Comparison of ENCODE assay signal across 42 mouse cellular contexts in genomic region chr4:101889377-101889776, GRCm38 (mm10). TPM values are rescaled to one million over a fixed set of nuclear protein-coding genes. Genes with fewer than 3 reads are reported as not detected.
"Had no signal": no experiment of that assay in that cellular context is flagged by ENCODE, and none has a peak within 500 bp of the region (broad histone marks: within the 10 kb centered on the region; RNA-seq: fewer than 3 reads in every experiment).

No protein-coding gene starts in this region.

- ATAC-seq: hindbrain, postnatal 0 days; intestine, embryonic 16.5 days had no signal

- H3K27me3 ChIP-seq: heart, embryonic 12.5 days; hindbrain, embryonic 12.5 days; hindbrain, embryonic 15.5 days; kidney, embryonic 15.5 days; limb, embryonic 12.5 days; liver, embryonic 13.5 days; liver, embryonic 15.5 days had no signal

- H3K4me3 ChIP-seq: gastrocnemius, adult 2 months; heart, embryonic 10.5 days; heart, embryonic 12.5 days; hindbrain, embryonic 10.5 days; hindbrain, embryonic 12.5 days; hindbrain, embryonic 15.5 days; kidney, embryonic 15.5 days; left cerebral cortex, adult 2 months; limb, embryonic 10.5 days; limb, embryonic 12.5 days; liver, embryonic 13.5 days; liver, embryonic 15.5 days had no signal

- H3K9ac ChIP-seq: heart, embryonic 12.5 days; hindbrain, embryonic 12.5 days; hindbrain, embryonic 15.5 days; kidney, embryonic 15.5 days; limb, embryonic 12.5 days; liver, embryonic 13.5 days; liver, embryonic 15.5 days had no signal

- DNase-seq: gastrocnemius, adult 2 months; gastrocnemius, postnatal 10 days; gastrocnemius, postnatal 25 days; heart, adult 18-20 months; heart, postnatal 10 days; heart, postnatal 4 days; kidney, adult 11 months; kidney, adult 2 months; kidney, adult 9 months; kidney, postnatal 14 days; kidney, postnatal 36 days; layer of hippocampus, adult 9-11 months; liver; liver, embryonic 13.5 days had no signal

- H3K4me2 ChIP-seq: heart, embryonic 12.5 days; hindbrain, embryonic 12.5 days; hindbrain, embryonic 15.5 days; kidney, embryonic 15.5 days; limb, embryonic 12.5 days; liver, embryonic 11.5 days; liver, embryonic 13.5 days; liver, embryonic 15.5 days had no signal

- H3K9me3 ChIP-seq: hindbrain, embryonic 10.5 days; hindbrain, embryonic 12.5 days; hindbrain, embryonic 15.5 days; limb, embryonic 10.5 days; limb, embryonic 12.5 days; liver, embryonic 15.5 days had no signal

- H3K27ac ChIP-seq: gastrocnemius, adult 2 months; heart, embryonic 10.5 days; hindbrain, embryonic 10.5 days; hindbrain, embryonic 12.5 days; hindbrain, embryonic 15.5 days; hindbrain, postnatal 0 days; kidney, embryonic 15.5 days; kidney, postnatal 0 days; left cerebral cortex, adult 2 months; limb, embryonic 10.5 days; limb, embryonic 12.5 days; liver, embryonic 13.5 days; liver, embryonic 15.5 days had no signal

- H3K4me1 ChIP-seq: heart, embryonic 10.5 days; heart, embryonic 12.5 days; hindbrain, embryonic 10.5 days; hindbrain, embryonic 12.5 days; hindbrain, embryonic 15.5 days; kidney, embryonic 15.5 days; limb, embryonic 10.5 days; limb, embryonic 12.5 days; liver, embryonic 13.5 days; liver, embryonic 15.5 days had no signal

- H3K36me3 ChIP-seq: heart, embryonic 10.5 days; heart, embryonic 12.5 days; hindbrain, embryonic 10.5 days; hindbrain, embryonic 12.5 days; hindbrain, embryonic 15.5 days; kidney, embryonic 15.5 days; limb, embryonic 10.5 days; limb, embryonic 12.5 days; liver, embryonic 13.5 days; liver, embryonic 15.5 days had no signal

RNA-seq across cellular contexts. Expression of gene C130073F10Rik, which starts 4.2 kb away (rescaled TPM):
- total RNA-seq: gastrocnemius, adult 2 months; gastrocnemius, postnatal 10 days; gastrocnemius, postnatal 25 days; gastrocnemius, postnatal 4 days; granulocyte monocyte progenitor cell, adult 5-6 weeks; heart, adult 18-20 months; heart, adult 8-10 months; heart, postnatal 10 days; heart, postnatal 25 days; heart, postnatal 4 days; hindbrain, postnatal 0 days; layer of hippocampus, adult 18-20 months; layer of hippocampus, adult 8-10 months; layer of hippocampus, postnatal 25 days; left cerebral cortex, adult 2 months; left cerebral cortex, postnatal 14 days; left cerebral cortex, postnatal 36 days had no signal
- polyA plus RNA-seq: heart, embryonic 10.5 days; heart, embryonic 12.5 days; heart, embryonic 14.5 days; heart, embryonic 16.5 days; hindbrain, embryonic 10.5 days; hindbrain, embryonic 12.5 days; hindbrain, embryonic 15.5 days; hindbrain, postnatal 0 days; intestine, embryonic 14.5 days; intestine, embryonic 16.5 days; kidney, adult 2 months; kidney, embryonic 15.5 days; kidney, postnatal 0 days; large intestine, adult 2 months; limb, embryonic 10.5 days; limb, embryonic 12.5 days; liver, embryonic 11.5 days; liver, embryonic 13.5 days; liver, embryonic 15.5 days had no signal

RNA-seq across cellular contexts. Expression of gene Gm12800, which starts 19.5 kb away (rescaled TPM):
- total RNA-seq: gastrocnemius, adult 2 months; gastrocnemius, postnatal 10 days; gastrocnemius, postnatal 25 days; gastrocnemius, postnatal 4 days; granulocyte monocyte progenitor cell, adult 5-6 weeks; heart, adult 18-20 months; heart, adult 8-10 months; heart, postnatal 10 days; heart, postnatal 25 days; heart, postnatal 4 days; hindbrain, postnatal 0 days; layer of hippocampus, adult 18-20 months; layer of hippocampus, adult 8-10 months; layer of hippocampus, postnatal 25 days; left cerebral cortex, adult 2 months; left cerebral cortex, postnatal 14 days; left cerebral cortex, postnatal 36 days had no signal
- polyA plus RNA-seq: heart, embryonic 10.5 days; heart, embryonic 12.5 days; heart, embryonic 14.5 days; heart, embryonic 16.5 days; hindbrain, embryonic 10.5 days; hindbrain, embryonic 12.5 days; hindbrain, embryonic 15.5 days; hindbrain, postnatal 0 days; intestine, embryonic 14.5 days; intestine, embryonic 16.5 days; kidney, adult 2 months; kidney, embryonic 15.5 days; kidney, postnatal 0 days; large intestine, adult 2 months; limb, embryonic 10.5 days; limb, embryonic 12.5 days; limb, embryonic 14.5 days; liver, embryonic 11.5 days; liver, embryonic 13.5 days; liver, embryonic 15.5 days had no signal

RNA-seq across cellular contexts. Expression of gene B020004J07Rik, which starts 45.6 kb away (rescaled TPM):
- total RNA-seq: gastrocnemius, adult 2 months; gastrocnemius, postnatal 10 days; gastrocnemius, postnatal 25 days; gastrocnemius, postnatal 4 days; granulocyte monocyte progenitor cell, adult 5-6 weeks; heart, adult 18-20 months; heart, adult 8-10 months; heart, postnatal 10 days; heart, postnatal 25 days; heart, postnatal 4 days; hindbrain, postnatal 0 days; layer of hippocampus, adult 18-20 months; layer of hippocampus, adult 8-10 months; layer of hippocampus, postnatal 25 days; left cerebral cortex, adult 2 months; left cerebral cortex, postnatal 14 days; left cerebral cortex, postnatal 36 days had no signal
- polyA plus RNA-seq: heart, embryonic 10.5 days; heart, embryonic 12.5 days; heart, embryonic 14.5 days; heart, embryonic 16.5 days; hindbrain, embryonic 10.5 days; hindbrain, embryonic 12.5 days; hindbrain, embryonic 15.5 days; hindbrain, postnatal 0 days; intestine, embryonic 14.5 days; intestine, embryonic 16.5 days; kidney, adult 2 months; kidney, embryonic 15.5 days; kidney, postnatal 0 days; large intestine, adult 2 months; limb, embryonic 10.5 days; limb, embryonic 12.5 days; limb, embryonic 14.5 days; liver, embryonic 11.5 days; liver, embryonic 13.5 days; liver, embryonic 15.5 days had no signal

RNA-seq across cellular contexts. Expression of gene Gm12794, which starts 50.8 kb away (rescaled TPM):
- total RNA-seq: gastrocnemius, adult 2 months; gastrocnemius, postnatal 10 days; gastrocnemius, postnatal 25 days; gastrocnemius, postnatal 4 days; granulocyte monocyte progenitor cell, adult 5-6 weeks; heart, adult 18-20 months; heart, adult 8-10 months; heart, postnatal 10 days; heart, postnatal 25 days; heart, postnatal 4 days; hindbrain, postnatal 0 days; layer of hippocampus, adult 18-20 months; layer of hippocampus, adult 8-10 months; layer of hippocampus, postnatal 25 days; left cerebral cortex, adult 2 months; left cerebral cortex, postnatal 14 days; left cerebral cortex, postnatal 36 days had no signal
- polyA plus RNA-seq: heart, embryonic 10.5 days; heart, embryonic 12.5 days; heart, embryonic 14.5 days; heart, embryonic 16.5 days; hindbrain, embryonic 10.5 days; hindbrain, embryonic 12.5 days; hindbrain, embryonic 15.5 days; hindbrain, postnatal 0 days; intestine, embryonic 14.5 days; intestine, embryonic 16.5 days; kidney, adult 2 months; kidney, embryonic 15.5 days; kidney, postnatal 0 days; large intestine, adult 2 months; limb, embryonic 10.5 days; limb, embryonic 12.5 days; limb, embryonic 14.5 days; liver, embryonic 11.5 days; liver, embryonic 13.5 days; liver, embryonic 15.5 days had no signal
